8 mouse cellular contexts compared by ENCODE assay signal in the genomic region with DNA sequence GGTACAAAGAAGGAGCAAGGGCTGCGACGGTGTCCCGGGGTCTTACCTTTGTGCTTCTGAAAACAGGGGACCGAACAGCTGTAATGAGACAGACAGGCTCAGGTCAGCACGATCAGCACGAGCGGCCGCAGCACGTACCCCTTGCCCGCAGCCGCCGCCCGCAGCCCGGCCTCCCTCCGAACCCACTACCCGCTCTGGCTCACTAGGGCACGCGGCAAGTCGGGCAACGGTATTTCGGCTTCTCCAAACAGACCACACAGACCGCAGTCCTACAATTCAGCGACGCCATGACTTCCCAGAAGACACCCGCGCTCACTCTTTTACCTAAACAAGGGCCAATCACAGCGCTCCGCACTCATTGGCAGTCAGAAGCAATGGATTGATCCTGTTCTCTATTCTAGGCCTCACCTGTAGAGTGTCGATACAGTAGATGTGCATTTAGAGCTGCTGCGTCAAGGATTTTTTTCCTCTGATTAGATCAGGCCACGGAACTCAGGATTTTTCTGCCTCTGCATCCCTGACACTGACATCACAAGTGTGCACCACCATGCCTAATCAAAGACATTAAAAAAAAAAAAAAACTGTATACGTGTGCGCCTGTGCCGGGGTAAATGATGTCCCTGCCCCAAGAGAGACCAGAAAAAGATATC. TPM values are rescaled to one million over a fixed set of nuclear protein-coding genes. Genes with fewer than 3 reads are reported as not detected.
DNase-seq lines count a peak whose midpoint lies in the region; ATAC-seq and TF ChIP-seq lines count a peak whose summit lies in the region.

TSS of gene Znhit3 (minus strand) at position 314 of the 650 bp plus-strand sequence.

- peaks cover 25% of the 10 kb centered on the region for H3K36me3 ChIP-seq in embryonic facial prominence, embryonic 14.5 days (ENCODE audit: control insufficient read depth, insufficient read depth, low read length)
- H3K36me3 ChIP-seq in limb, embryonic 14.5 days (ENCODE audit: control insufficient read depth, insufficient read depth, low read length) = peaks cover 26% of the 10 kb centered on the region
- H3K36me3 ChIP-seq in midbrain, postnatal 0 days (ENCODE audit: insufficient read depth, low read length) = peaks cover 21% of the 10 kb centered on the region

- no peak for TF ChIP-seq CTCF in midbrain, postnatal 0 days (IDR thresholded peaks at IDR 0.05)

- H3K4me2 ChIP-seq in embryonic facial prominence, embryonic 14.5 days (ENCODE audit: low read depth, low read length) = peak within 1 kb of the TSS; percentile 77
- peak within 1 kb of the TSS; percentile 55 for H3K4me2 ChIP-seq in limb, embryonic 14.5 days (replicated peaks; ENCODE audit: low read depth, low read length, severe bottlenecking)
- H3K4me2 ChIP-seq in midbrain, postnatal 0 days (ENCODE audit: low read depth, low read length, poor library complexity, severe bottlenecking) = peak within 1 kb of the TSS; percentile 72

- H3K27ac ChIP-seq in embryonic facial prominence, embryonic 14.5 days (replicated peaks; ENCODE audit: low read depth, low read length) = peak within 1 kb of the TSS; percentile 39; the same call in 1 of the 2 replicates
- H3K27ac ChIP-seq in limb, embryonic 14.5 days (replicated peaks; ENCODE audit: low read depth, low read length) = 0 out of 2 replicates have a peak within 1 kb of the TSS, but pooled peaks have one; percentile 44
- 0 out of 2 replicates have a peak within 1 kb of the TSS, but pooled peaks have one; percentile 52 for H3K27ac ChIP-seq in midbrain, postnatal 0 days (ENCODE audit: low read depth, low read length)

- no peaks in the 10 kb centered on the region for H3K9me3 ChIP-seq in embryonic facial prominence, embryonic 14.5 days (ENCODE audit: control insufficient read depth, low read length)
- no peaks in the 10 kb centered on the region for H3K9me3 ChIP-seq in limb, embryonic 14.5 days (ENCODE audit: control insufficient read depth, low read length)
- H3K9me3 ChIP-seq in midbrain, postnatal 0 days (ENCODE audit: low read length) = no peaks in the 10 kb centered on the region

- H3K9ac ChIP-seq in embryonic facial prominence, embryonic 14.5 days (ENCODE audit: low read depth, low read length) = peak within 1 kb of the TSS; percentile 82
- peak within 1 kb of the TSS; percentile 76 for H3K9ac ChIP-seq in limb, embryonic 14.5 days (ENCODE audit: low read depth, low read length, severe bottlenecking)
- peak within 1 kb of the TSS; percentile 75 for H3K9ac ChIP-seq in midbrain, postnatal 0 days (replicated peaks; ENCODE audit: low read length, poor library complexity, severe bottlenecking)

- no peaks in the 10 kb centered on the region for H3K27me3 ChIP-seq in embryonic facial prominence, embryonic 14.5 days (replicated peaks; ENCODE audit: control insufficient read depth, insufficient read depth, low read length)
- no peaks in the 10 kb centered on the region for H3K27me3 ChIP-seq in limb, embryonic 14.5 days (ENCODE audit: control insufficient read depth, insufficient read depth, low read length)
- H3K27me3 ChIP-seq in midbrain, postnatal 0 days (ENCODE audit: insufficient read depth, low read length) = no peaks in the 10 kb centered on the region

- peak within 1 kb of the TSS; percentile 91 for H3K4me3 ChIP-seq in embryonic facial prominence, embryonic 14.5 days (ENCODE audit: low read depth, low read length)
- H3K4me3 ChIP-seq in limb, embryonic 14.5 days (replicated peaks; ENCODE audit: low read length) = peak within 1 kb of the TSS; percentile 90
- H3K4me3 ChIP-seq in midbrain, postnatal 0 days (ENCODE audit: low read depth, low read length) = peak within 1 kb of the TSS; percentile 94

- no peak for TF ChIP-seq POLR2A in limb, embryonic 14.5 days (IDR thresholded peaks at IDR 0.05; ENCODE audit: borderline replicate concordance, extremely low read depth, insufficient read depth, insufficient read length)

- H3K4me1 ChIP-seq in embryonic facial prominence, embryonic 14.5 days (ENCODE audit: control insufficient read depth, insufficient read depth, low read length) = no peaks in the 10 kb centered on the region
- H3K4me1 ChIP-seq in limb, embryonic 14.5 days (ENCODE audit: control insufficient read depth, insufficient read depth, low read length) = peaks cover 3% of the 10 kb centered on the region; the same call in 1 of the 2 replicates
- H3K4me1 ChIP-seq in midbrain, postnatal 0 days (ENCODE audit: insufficient read depth, low read length) = no peaks in the 10 kb centered on the region

- DNase-seq in 3T3-L1 (ENCODE audit: low read depth, low spot score) = peak; percentile 95
- peak; percentile 18 to 71 for DNase-seq in adrenal gland, postnatal 4 days (ENCODE audit: low spot score in 2 of 2)
- peak; percentile 97 for DNase-seq in embryonic facial prominence, embryonic 14.5 days (ENCODE audit: low spot score)
- peak; percentile 92 for DNase-seq in heart, adult 8-10 months (ENCODE audit: low spot score)
- DNase-seq in kidney, adult 9 months = peak; percentile 94
- peak; percentile 94 for DNase-seq in limb, embryonic 14.5 days (ENCODE audit: low spot score)
- DNase-seq in midbrain, postnatal 0 days (ENCODE audit: low spot score) = peak; percentile 97
- DNase-seq in spleen, postnatal 14 days (ENCODE audit: low spot score in 2 of 2) = peak; percentile 39 to 72

- 5% methylated on average over 17 of the region's 34 CpGs for WGBS in embryonic facial prominence, embryonic 14.5 days
- 3% methylated on average over 31 of the region's 34 CpGs for WGBS in limb, embryonic 14.5 days
- WGBS in midbrain, postnatal 0 days = 3% methylated on average over 34 of the region's 34 CpGs

- peak; percentile 95 for ATAC-seq in embryonic facial prominence, embryonic 14.5 days (ENCODE audit: low read depth)
- ATAC-seq in limb, embryonic 14.5 days (ENCODE audit: low FRiP score, low read depth) = peak; percentile 91
- peak; percentile 91 for ATAC-seq in midbrain, postnatal 0 days (ENCODE audit: low FRiP score)

RNA-seq across cellular contexts. Expression of gene Znhit3, which starts in this region (rescaled TPM):
- total RNA-seq in adrenal gland, postnatal 4 days (2021) = 10 to 100 TPM; 14.4 to 20.4 TPM
- polyA plus RNA-seq in embryonic facial prominence, embryonic 14.5 days (2014; fragmentation: Nextera tagmentation; extraction: Ambion mirVana) = 46.5 and 52.2 TPM in 2 replicates
- 10 to 100 TPM in 3 of 4 experiments, 1 to 10 TPM in 1; 9.6 to 12.6 (median 12.1) TPM for total RNA-seq in heart, adult 8-10 months (2022)
- 35.0 and 37.2 TPM in 2 replicates for polyA plus RNA-seq in limb, embryonic 14.5 days (2012; rRNA removed)
- polyA plus RNA-seq in limb, embryonic 14.5 days (2014; fragmentation: Nextera tagmentation; extraction: Ambion mirVana) = 55.1 and 60.7 TPM in 2 replicates
- 30.0 and 36.0 TPM in 2 replicates for total RNA-seq in midbrain, postnatal 0 days (2014; rRNA removed)
- 79.7 and 86.3 TPM in 2 replicates for polyA plus RNA-seq in midbrain, postnatal 0 days (2015; fragmentation: Nextera tagmentation; extraction: Ambion mirVana)

Comparison
In these comparisons a context has a peak if more than half of its experiments do, and no peak if none do; other contexts are left out.
1. Peak in every context shown above with its lines: DNase-seq, ATAC-seq, H3K4me3 ChIP-seq and H3K27ac ChIP-seq.
2. DNase-seq: peak in every context shown above with its lines; median percentile 97 in embryonic facial prominence, embryonic 14.5 days; 97 in midbrain, postnatal 0 days; 95 in 3T3-L1; 94 in kidney, adult 9 months; 94 in limb, embryonic 14.5 days; 92 in heart, adult 8-10 months; 56 in spleen, postnatal 14 days; 44 in adrenal gland, postnatal 4 days.